Mouse (Mus musculus) heart, embryonic 14.5 days (tissue): Measurements from ENCODE around the gene Cnr2. TPM values are rescaled to one million over a fixed set of nuclear protein-coding genes. Genes with fewer than 3 reads are reported as not detected.

Experiments used
- ATAC-seq: fragments of 200-750 bp; cut with Nextera tagmentation; 2 replicates; pipeline ENCODE4 v1.8.0; 2017; ENCODE audit warnings: low read depth, moderate TSS enrichment; ENCODE audit not compliant: insufficient number of reproducible peaks, insufficient read depth, low FRiP score
- H3K27ac ChIP-seq, 2 experiments: fragments of 200-500 bp in 1 of 2; fragments of 300-500 bp in 1 of 2; sonication (generic) in 1 of 2; replicated peaks in 1 of 2; 2 replicates each; pipeline ENCODE4 v1.5.1; 2012 to 2014; ENCODE audit warnings: low read depth in 2 of 2, low read length in 2 of 2, control low read depth in 1 of 2, mild to moderate bottlenecking in 1 of 2, mixed read lengths in 1 of 2; ENCODE audit not compliant: control insufficient read depth in 1 of 2, insufficient read depth in 1 of 2
- H3K27me3 ChIP-seq: fragments of 300-500 bp; sonication (generic); 2 replicates; pipeline ENCODE4 v1.6.1; 2014; ENCODE audit warnings: mild to moderate bottlenecking, low read length, control low read depth; ENCODE audit not compliant: control insufficient read depth, insufficient read depth
- H3K36me3 ChIP-seq: fragments of 300-500 bp; sonication (generic); 2 replicates; pipeline ENCODE4 v1.6.1; 2014; ENCODE audit warnings: mild to moderate bottlenecking, control low read depth, low read length, mixed read lengths; ENCODE audit not compliant: control insufficient read depth, insufficient read depth
- H3K4me1 ChIP-seq, 2 experiments: fragments of 200-500 bp in 1 of 2; fragments of 300-500 bp in 1 of 2; sonication (generic) in 1 of 2; 2 replicates each; pipeline ENCODE4 v1.6.1; 2012 to 2014; ENCODE audit warnings: low read length in 2 of 2, control low read depth in 1 of 2, mixed read lengths in 1 of 2; ENCODE audit not compliant: control insufficient read depth in 2 of 2, insufficient read depth in 2 of 2
- H3K4me2 ChIP-seq: fragments of 300-500 bp; sonication (generic); 2 replicates; pipeline ENCODE4 v1.6.1; 2014; ENCODE audit warnings: mild to moderate bottlenecking, low read length
- H3K4me3 ChIP-seq, 2 experiments: fragments of 200-500 bp in 1 of 2; fragments of 300-500 bp in 1 of 2; sonication (generic) in 1 of 2; 2 replicates each; pipeline ENCODE4 v1.5.1; 2012 to 2014; ENCODE audit warnings: low read length in 2 of 2, mild to moderate bottlenecking in 2 of 2, control low read depth in 1 of 2, low read depth in 1 of 2, moderate library complexity in 1 of 2; ENCODE audit not compliant: control insufficient read depth in 1 of 2, insufficient read depth in 1 of 2
- H3K9ac ChIP-seq: fragments of 300-500 bp; sonication (generic); 2 replicates; pipeline ENCODE4 v1.6.1; 2014; ENCODE audit warnings: mild to moderate bottlenecking, low read length
- H3K9me3 ChIP-seq: fragments of 300-500 bp; sonication (generic); 2 replicates; pipeline ENCODE4 v1.6.1; 2016; ENCODE audit warnings: low read length, control low read depth; ENCODE audit not compliant: control insufficient read depth
- WGBS: fragments of 180-500 bp; shearing (Covaris S2); extraction: QIAGEN DNeasy Blood & Tissue Kit; methylation state at CpG from one replicate; pipeline ENCODE4 v1.1.7; 2014; 5-methylcytosine and 5-hydroxymethylcytosine counted together
- polyA plus RNA-seq: library from polyadenylated mRNA; unstranded; fragments of >200 nt; fragmentation: Nextera tagmentation; extraction: Ambion mirVana; gene quantifications from 2 replicates; pipeline ENCODE4 v1.2.1, GENCODE M21; 2014

The Cnr2 gene
- polyA plus RNA-seq, 1 experiment from 2014 or later = 0.36 TPM

- WGBS = 82% methylated on average over 9 of the region's 9 CpGs
- H3K9me3 ChIP-seq = no peaks in the 10 kb centered on the region
- H3K27ac ChIP-seq = no peak overlapping the region
- no peak overlapping the region for H3K9ac ChIP-seq
- H3K4me3 ChIP-seq = no peak overlapping the region
- H3K36me3 ChIP-seq = peaks cover 66% of the 10 kb centered on the region
- H3K4me1 ChIP-seq = peaks cover 6 to 17% of the 10 kb centered on the region in 2 experiments
- no peak overlapping the region for H3K4me2 ChIP-seq
- H3K27me3 ChIP-seq = no peaks in the 10 kb centered on the region
- no peak for ATAC-seq
Observed at GRCm38 (mm10) chr4:135965113-135965512, 69.9 kb downstream of the Cnr2 start.

GRCm38 (mm10) chr4:135966283-135966682, 71.1 kb downstream of the Cnr2 start:
- H3K9me3 ChIP-seq = no peaks in the 10 kb centered on the region
- H3K9ac ChIP-seq = no peak overlapping the region
- no peak overlapping the region for H3K4me3 ChIP-seq
- ATAC-seq = no peak
- no peaks in the 10 kb centered on the region for H3K27me3 ChIP-seq
- H3K4me1 ChIP-seq = peaks cover 7 to 22% of the 10 kb centered on the region in 2 experiments
- no peak overlapping the region for H3K4me2 ChIP-seq
- H3K27ac ChIP-seq = no peak overlapping the region
- WGBS = 92% methylated on average over 16 of the region's 16 CpGs
- H3K36me3 ChIP-seq = peaks cover 63% of the 10 kb centered on the region

- no peaks in the 10 kb centered on the region for H3K27me3 ChIP-seq
- no peak overlapping the region for H3K27ac ChIP-seq
- no peak overlapping the region for H3K4me2 ChIP-seq
- ATAC-seq = no peak
- WGBS = 89% methylated on average over 18 of the region's 18 CpGs
- H3K9ac ChIP-seq = no peak overlapping the region
- H3K36me3 ChIP-seq = peaks cover 54% of the 10 kb centered on the region
- no peak overlapping the region for H3K4me3 ChIP-seq
- peaks cover 14 to 28% of the 10 kb centered on the region in 2 experiments for H3K4me1 ChIP-seq
- no peaks in the 10 kb centered on the region for H3K9me3 ChIP-seq
Observed at GRCm38 (mm10) chr4:135967086-135967760, 72.0 kb downstream of the Cnr2 start.

GRCm38 (mm10) chr4:135968271-135968869, 73.2 kb downstream of the Cnr2 start:
- H3K9me3 ChIP-seq = no peaks in the 10 kb centered on the region
- no peak overlapping the region for H3K4me2 ChIP-seq
- ATAC-seq = no peak
- no peak overlapping the region for H3K4me3 ChIP-seq
- H3K4me1 ChIP-seq = peaks cover 17 to 22% of the 10 kb centered on the region in 2 experiments
- H3K9ac ChIP-seq = no peak overlapping the region
- no peak overlapping the region for H3K27ac ChIP-seq
- peaks cover 52% of the 10 kb centered on the region for H3K36me3 ChIP-seq
- 74% methylated on average over 19 of the region's 19 CpGs for WGBS
- H3K27me3 ChIP-seq = no peaks in the 10 kb centered on the region

GRCm38 (mm10) chr4:135969070-135969750, 74.0 kb downstream of the Cnr2 start:
- no peak for ATAC-seq
- H3K36me3 ChIP-seq = peaks cover 52% of the 10 kb centered on the region
- no peak overlapping the region for H3K4me3 ChIP-seq

More at GRCm38 (mm10) chr4:135969070-135969750, 74.0 kb downstream of the Cnr2 start:
- H3K4me1 ChIP-seq = peaks cover 18 to 19% of the 10 kb centered on the region in 2 experiments
- H3K4me2 ChIP-seq = no peak overlapping the region
- no peak overlapping the region for H3K9ac ChIP-seq
- H3K27me3 ChIP-seq = no peaks in the 10 kb centered on the region
- no peak overlapping the region for H3K27ac ChIP-seq
- no peaks in the 10 kb centered on the region for H3K9me3 ChIP-seq
- 91% methylated on average over 13 of the region's 13 CpGs for WGBS

Other genes with a start within 250 kb of the Cnr2 start
- gene Ifnlr1, start 209.1 kb upstream of the Cnr2 start, polyA plus RNA-seq = 0.65 and 0.98 TPM in 2 replicates
- gene Il22ra1, start 167.2 kb upstream of the Cnr2 start, polyA plus RNA-seq = not detected in 2 replicates
- gene Myom3, start 135.7 kb upstream of the Cnr2 start, polyA plus RNA-seq = 0.12 TPM in 1 of 2 replicates, not detected in the other
- 144 and 147 TPM in 2 replicates for gene Srsf10, start 39.6 kb upstream of the Cnr2 start, polyA plus RNA-seq
- 133 and 137 TPM in 2 replicates for gene Pnrc2, start 21.5 kb upstream of the Cnr2 start, polyA plus RNA-seq
- 50.1 and 63.0 TPM in 2 replicates for gene Fuca1, start 25.3 kb downstream of the Cnr2 start, polyA plus RNA-seq
- gene Hmgcl, start 51.1 kb downstream of the Cnr2 start, polyA plus RNA-seq = 91.6 and 96.7 TPM in 2 replicates
- gene Gale, start 68.3 kb downstream of the Cnr2 start, polyA plus RNA-seq = 16.8 and 19.0 TPM in 2 replicates
- gene Lypla2, start 77.2 kb downstream of the Cnr2 start, polyA plus RNA-seq = 65.5 and 67.7 TPM in 2 replicates
- gene Pithd1, start 91.9 kb downstream of the Cnr2 start, polyA plus RNA-seq = 39.4 and 40.2 TPM in 2 replicates
- gene Eloa, start 126.4 kb downstream of the Cnr2 start, polyA plus RNA-seq = 34.3 and 34.7 TPM in 2 replicates
- 284 and 329 TPM in 2 replicates for gene Rpl11, start 158.0 kb downstream of the Cnr2 start, polyA plus RNA-seq
- 247 and 296 TPM in 2 replicates for gene Id3, start 248.1 kb downstream of the Cnr2 start, polyA plus RNA-seq